Mouse (Mus musculus) forebrain, embryonic 11.5 days (tissue): Measurements from ENCODE around the gene Cyp2d26. TPM values are rescaled to one million over a fixed set of nuclear protein-coding genes. Genes with fewer than 3 reads are reported as not detected.

Experiments used
- microRNA-seq: library from miRNA; unstranded; fragments of <30 nt; microRNA quantifications from one replicate; pipeline ENCODE4, GENCODE M21; 2016; ENCODE audit not compliant: insufficient number of aligned reads
- polyA plus RNA-seq: library from polyadenylated mRNA; unstranded; fragments of >200 nt; fragmentation: Nextera tagmentation; extraction: Ambion mirVana; gene quantifications from 2 replicates; pipeline ENCODE4 v1.2.1, GENCODE M21; 2014

The Cyp2d26 gene
- polyA plus RNA-seq, 1 experiment from 2014 or later = not detected

Small RNA genes lying within 50 kb of the gene (microRNA-seq; reads per million reads assigned to microRNA genes)
- not detected for gene Gm27618

Other genes starting within 250 kb of the Cyp2d26 start
- gene Cyp2d12, start 239.2 kb downstream of the Cyp2d26 start, polyA plus RNA-seq = not detected in 2 replicates
- gene Cyp2d34, start 173.3 kb downstream of the Cyp2d26 start, polyA plus RNA-seq = not detected in 2 replicates
- not detected in 2 replicates for gene Cyp2d40, start 30.1 kb downstream of the Cyp2d26 start, polyA plus RNA-seq
- gene Tcf20, start 193.6 kb upstream of the Cyp2d26 start, polyA plus RNA-seq = 12.1 and 12.6 TPM in 2 replicates
- 1.7 and 2.9 TPM in 2 replicates for gene Nfam1, start 239.0 kb upstream of the Cyp2d26 start, polyA plus RNA-seq